Mouse (Mus musculus): Measurements from ENCODE around the gene 3110082I17Rik.

DNA sequence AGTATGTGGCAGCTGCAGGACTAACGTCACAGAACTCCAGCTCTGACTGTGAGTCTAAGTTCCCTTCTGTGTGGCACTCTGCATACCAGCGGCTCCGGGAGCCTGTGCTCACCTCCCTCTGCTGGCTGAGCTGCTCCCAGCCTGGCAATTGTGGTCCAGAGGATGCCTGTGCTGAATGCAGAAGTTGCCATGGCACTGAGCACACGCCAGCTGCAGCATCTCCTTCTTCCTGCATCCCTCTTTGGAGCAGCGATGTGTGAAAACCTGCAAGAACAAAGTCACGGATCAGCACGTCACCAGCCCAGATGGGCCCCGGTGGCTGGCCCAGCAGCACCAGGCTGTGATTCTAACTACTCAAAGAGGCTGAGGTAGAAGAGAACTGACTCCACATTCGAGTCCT lies 14.4 kb upstream of the 3110082I17Rik start:
- no peak for TF ChIP-seq CTCF (conservative IDR thresholded peaks at IDR 0.05; ENCODE audit: low read length)
- no peak for TF ChIP-seq POU5F1 (IDR thresholded peaks at IDR 0.05; ENCODE audit: borderline replicate concordance, low read length)
